Mouse (Mus musculus) brain, embryonic 14.5 days (tissue): Measurements from ENCODE around the gene Rrp7a. TPM values are rescaled to one million over a fixed set of nuclear protein-coding genes. Genes with fewer than 3 reads are reported as not detected.

Source experiments
- DNase-seq: peaks from one replicate; pipeline ENCODE4 v3.0.0-alpha.2; 2011; ENCODE audit warnings: low read depth
- CTCF ChIP-seq: fragments of 200-500 bp; IDR thresholded peaks from 2 replicates; pipeline ENCODE4 v1.5.1; 2012; ENCODE audit warnings: inconsistent platforms, mild to moderate bottlenecking, moderate library complexity, borderline replicate concordance; ENCODE audit not compliant: insufficient read depth, insufficient read length; ENCODE audit errors: extremely low read depth
- POLR2A ChIP-seq: fragments of 200-500 bp; IDR thresholded peaks from 2 replicates; pipeline ENCODE4 v1.6.1; 2012; ENCODE audit warnings: mild to moderate bottlenecking, inconsistent platforms, borderline replicate concordance; ENCODE audit not compliant: poor library complexity, insufficient read depth, insufficient read length, severe bottlenecking; ENCODE audit errors: extremely low read depth
- polyA plus RNA-seq: library from polyadenylated mRNA; depleted of rRNA; stranded (reverse); fragments of >200 nt; gene quantifications from 2 replicates; pipeline ENCODE4 v1.2.3, GENCODE M21; 2012; rRNA removed

Gene Rrp7a
- polyA plus RNA-seq, 1 experiment = 111 TPM

GRCm38 (mm10) chr15:83071752-83072151 lies 50.8 kb downstream of the Rrp7a start:
- no peak for DNase-seq

GRCm38 (mm10) chr15:83070942-83071341 lies 51.7 kb downstream of the Rrp7a start:
- DNase-seq = peak; percentile 81

More at GRCm38 (mm10) chr15:83071752-83072151, 50.8 kb downstream of the Rrp7a start:
- TF ChIP-seq CTCF = no peak
- TF ChIP-seq POLR2A = no peak

GRCm38 (mm10) chr15:83068270-83068669 lies 54.3 kb downstream of the Rrp7a start:
- DNase-seq = no peak

More at GRCm38 (mm10) chr15:83070942-83071341, 51.7 kb downstream of the Rrp7a start:
- TF ChIP-seq CTCF (no peak), POLR2A (no peak)

GRCm38 (mm10) chr15:83065543-83065942 lies 57.1 kb downstream of the Rrp7a start:
- peak; percentile 82 for DNase-seq
- TF ChIP-seq CTCF (no peak), POLR2A (no peak)

More at GRCm38 (mm10) chr15:83068270-83068669, 54.3 kb downstream of the Rrp7a start:
- no peak for TF ChIP-seq POLR2A
- no peak for TF ChIP-seq CTCF

Other genes starting within 250 kb of the Rrp7a start
- gene Tcf20, start 134.9 kb downstream of the Rrp7a start, polyA plus RNA-seq = 34.0 and 46.8 TPM in 2 replicates
- 1.7 and 2.1 TPM in 2 replicates for gene Nfam1, start 89.5 kb downstream of the Rrp7a start, polyA plus RNA-seq
- gene Serhl, start 33.3 kb downstream of the Rrp7a start, polyA plus RNA-seq = 7.6 and 15.0 TPM in 2 replicates
- gene Poldip3, start 26.6 kb upstream of the Rrp7a start, polyA plus RNA-seq = 92.9 and 101 TPM in 2 replicates
- 49.4 and 85.4 TPM in 2 replicates for gene Cyb5r3, start 49.8 kb upstream of the Rrp7a start, polyA plus RNA-seq
- 1.8 and 4.2 TPM in 2 replicates for gene A4galt, start 129.0 kb upstream of the Rrp7a start, polyA plus RNA-seq
- gene Arfgap3, start 227.4 kb upstream of the Rrp7a start, polyA plus RNA-seq = 40.3 and 43.9 TPM in 2 replicates